Mouse (Mus musculus) heart, postnatal 10 days (tissue): ENCODE results near the gene Washc1. TPM values are rescaled to one million over a fixed set of nuclear protein-coding genes. Genes with fewer than 3 reads are reported as not detected.
A peak's percentile ranks its signal among the peaks of the same experiment; 100 is the strongest.
"Not testable (repeated sequence)": the region's sequence is repeated elsewhere in the genome, so short reads cannot be mapped to it uniquely, and the experiment has no call there.

Experiments used
- DNase-seq, 2 experiments: peaks; one replicate each; pipeline ENCODE4 v3.0.0; 2021
- intact Hi-C: fragments of 180-260 bp; cut with DNase I; formaldehyde crosslinking; loops from one replicate; pipeline ENCODE4 v1.15.1; 2025
- total RNA-seq, 2 experiments: library from RNA; stranded (reverse); gene quantifications; 2 replicates each; pipeline ENCODE4 v1.2.3; 2021

The Washc1 gene
- total RNA-seq, 2 experiments from 2014 or later: 22.6 to 25.8 TPM

GRCm38 (mm10) chr17:66108198-66108597 lies 3.1 kb upstream of the Washc1 start:
- intact Hi-C loops: loop anchor here (5.0 to 10.0 kb wide), 2 partner anchors 46 to 403 kb away; no protein-coding TSS in a partner anchor

GRCm38 (mm10) chr17:66110746-66111145 lies 599 bp upstream of the Washc1 start:
- DNase-seq: peak; percentile 64 to 66
- intact Hi-C loops: no loop called here

More at GRCm38 (mm10) chr17:66108198-66108597, 3.1 kb upstream of the Washc1 start:
- no peak for DNase-seq

DNA sequence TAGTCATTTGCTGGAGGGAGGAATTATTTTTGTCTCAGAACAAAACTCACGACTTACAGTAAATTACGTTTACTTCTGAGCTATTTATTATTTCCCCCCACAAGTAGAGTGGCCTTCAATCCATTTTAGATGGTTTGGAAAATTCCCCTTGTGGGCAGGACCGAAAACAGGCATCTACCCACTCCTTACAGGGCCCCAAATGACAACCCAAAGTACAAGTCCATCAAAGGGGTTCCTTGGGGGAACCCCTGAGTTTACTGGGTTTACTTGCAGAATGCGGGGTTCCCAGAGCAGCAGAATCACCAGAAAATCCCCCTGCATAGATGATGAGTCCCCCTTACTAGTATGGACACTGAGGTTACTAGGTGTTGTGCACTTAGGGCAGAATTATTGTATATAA lies 821 bp downstream of the Washc1 start:
- intact Hi-C loops: no loop called here
- DNase-seq: no peak

DNA sequence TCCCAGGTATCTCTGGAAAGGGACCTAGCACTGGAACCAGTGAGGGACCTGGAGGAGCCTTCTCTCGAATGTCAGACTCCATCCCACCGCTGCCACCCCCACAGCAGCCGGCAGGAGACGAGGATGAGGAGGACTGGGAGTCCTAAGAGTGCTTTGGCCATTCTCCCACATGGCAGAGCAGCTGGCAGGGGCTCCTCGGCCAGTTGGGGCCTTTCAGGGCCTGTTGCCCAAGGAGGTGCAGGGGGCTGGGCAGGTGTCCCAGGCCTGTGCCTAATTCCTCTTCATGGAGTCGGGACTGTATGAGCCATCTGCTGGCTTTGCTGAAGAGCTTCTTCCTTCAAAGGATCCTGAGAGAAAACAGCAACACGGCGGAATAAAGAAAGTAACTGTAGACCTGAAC lies 7.6 kb downstream of the Washc1 start:
- no peak for DNase-seq
- intact Hi-C loops: no loop called here

- DNase-seq: no peak
- intact Hi-C loops: no loop called here
Observed at GRCm38 (mm10) chr17:66120701-66121100, 9.4 kb downstream of the Washc1 start.

GRCm38 (mm10) chr17:66123066-66123815 lies 11.9 kb downstream of the Washc1 start, which contains the start of gene Ddx11:
TSS of gene Ddx11 (plus strand) at chr17:66123520.
- DNase-seq: peak; percentile 95 to 97
- intact Hi-C loops: no loop called here

DNA sequence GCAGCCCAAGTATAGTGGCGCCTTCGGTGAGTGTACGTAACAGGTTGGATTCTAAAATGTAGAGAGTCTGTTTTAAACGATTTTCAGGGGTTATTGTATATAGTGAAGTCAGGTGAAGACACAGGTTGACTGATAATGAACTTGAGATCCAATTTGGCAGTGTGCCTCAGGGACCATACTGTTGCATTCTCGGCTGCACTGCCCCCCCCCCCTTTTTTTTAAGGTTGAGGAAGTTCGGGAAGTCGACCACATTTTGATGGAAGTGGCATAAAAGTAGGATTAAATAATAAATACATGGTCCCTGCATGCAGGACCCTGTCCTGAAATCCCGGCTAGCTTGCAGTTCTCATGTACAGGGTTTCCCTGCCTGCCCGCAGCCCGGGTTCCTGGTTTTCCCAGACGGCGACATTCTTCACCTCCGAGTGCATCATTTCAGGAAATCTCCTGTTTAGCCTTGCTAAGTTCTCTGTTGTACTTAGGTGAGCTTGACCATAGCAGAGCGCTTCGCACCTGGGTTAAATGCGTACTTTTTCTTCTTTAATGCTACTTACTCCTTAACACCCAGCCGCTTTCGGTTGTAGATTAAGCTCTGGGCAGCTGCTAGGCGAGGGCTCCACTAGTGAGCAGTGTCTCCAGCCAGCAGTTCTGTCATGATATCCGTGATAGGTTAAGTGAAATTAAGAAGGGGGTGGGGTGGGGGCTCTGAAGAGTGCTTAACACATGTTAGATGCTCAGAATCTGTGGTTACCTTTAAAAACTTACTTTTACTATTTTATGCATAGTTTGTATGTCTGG lies 12.7 kb downstream of the Washc1 start:
- intact Hi-C loops: no loop called here
- DNase-seq: no peak

GRCm38 (mm10) chr17:66125211-66125610 lies 13.9 kb downstream of the Washc1 start:
- intact Hi-C loops: no loop called here
- DNase-seq: no peak

DNA sequence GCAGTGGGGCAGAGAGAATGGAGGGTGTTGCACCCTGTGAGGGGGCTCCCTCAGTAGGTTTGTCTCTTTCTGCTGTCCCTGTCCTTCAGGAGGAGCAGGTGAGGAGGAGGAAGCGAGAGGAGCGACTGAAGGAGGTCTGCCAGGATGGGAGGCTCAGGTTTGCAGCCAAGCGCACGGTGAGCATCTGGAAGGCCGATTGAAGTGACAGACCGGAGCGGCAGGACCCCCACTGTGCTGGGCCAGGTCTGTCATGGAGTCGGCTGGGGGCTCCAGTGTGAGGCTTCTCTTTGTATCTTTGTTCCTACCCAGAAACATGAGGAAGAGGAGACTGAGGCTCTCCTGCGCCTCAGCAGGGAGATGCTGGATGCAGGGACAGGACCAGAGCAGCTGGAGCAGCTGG lies 19.0 kb downstream of the Washc1 start:
- intact Hi-C loops: no loop called here
- no peak for DNase-seq

GRCm38 (mm10) chr17:66131212-66131611 lies 19.9 kb downstream of the Washc1 start:
- DNase-seq: no peak
- intact Hi-C loops: no loop called here

- DNase-seq: not testable (repeated sequence)
- intact Hi-C loops: loop anchor here (5.0 kb wide), 1 partner anchor 334 kb away; no protein-coding TSS in a partner anchor
Observed at GRCm38 (mm10) chr17:66152706-66153662, 41.6 kb downstream of the Washc1 start.

DNA sequence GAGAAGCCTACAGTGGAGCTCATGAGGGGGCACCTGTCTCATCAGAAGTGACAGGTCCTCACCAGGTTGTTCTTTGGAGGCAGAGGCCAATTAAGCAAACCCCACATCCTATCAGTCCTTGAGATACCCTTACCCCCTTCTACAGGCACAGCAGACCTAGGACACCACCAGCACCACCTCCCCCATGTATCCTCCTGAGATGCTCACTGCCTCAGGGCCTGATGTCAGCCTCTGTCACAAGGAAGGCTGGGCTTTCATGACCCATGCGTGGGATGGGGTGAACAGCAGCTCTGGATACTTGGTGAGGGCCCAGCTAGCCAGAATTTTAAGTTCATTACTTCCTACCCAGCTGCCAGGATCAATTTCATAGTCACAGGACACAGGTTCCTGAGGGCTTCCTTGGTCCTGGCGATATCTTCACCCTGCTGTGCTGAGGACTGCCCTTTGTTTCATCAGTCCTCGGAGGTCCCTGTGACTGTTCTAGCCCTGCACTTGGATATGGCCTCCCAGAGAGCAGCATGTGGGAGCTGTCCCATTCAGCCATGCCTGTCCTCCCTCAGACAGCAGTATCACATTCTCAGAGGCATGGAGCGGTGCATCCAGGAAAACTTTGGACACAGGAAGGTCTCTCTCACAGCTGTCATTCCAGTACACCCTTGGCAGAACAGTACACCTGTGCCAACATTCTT lies 42.5 kb downstream of the Washc1 start:
- DNase-seq: not testable (repeated sequence)
- intact Hi-C loops: loop anchor here (5.0 kb wide), 1 partner anchor 333 kb away; no protein-coding TSS in a partner anchor

DNA sequence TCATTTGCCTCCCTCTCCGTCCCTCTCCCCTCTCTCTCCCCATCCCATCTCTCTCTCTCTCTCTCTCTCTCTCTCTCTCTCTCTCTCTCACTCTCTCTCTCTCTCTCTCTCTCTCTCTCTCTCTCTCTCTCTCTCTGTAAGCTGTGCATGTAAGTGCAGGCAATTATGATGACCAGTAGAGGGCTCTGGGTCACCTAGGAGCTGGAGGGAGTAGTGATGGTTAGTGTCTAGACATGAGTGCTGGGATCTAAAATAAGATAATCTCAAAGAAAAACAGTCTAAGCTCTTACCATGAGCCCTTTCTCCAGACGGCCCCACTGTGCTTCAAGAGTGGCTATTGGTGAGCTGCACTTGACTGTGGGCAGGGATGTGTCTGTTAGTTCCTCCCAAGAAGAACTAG lies 43.5 kb downstream of the Washc1 start:
- DNase-seq: no peak
- intact Hi-C loops: loop anchor here (5.0 kb wide), 3 partner anchors 52 to 332 kb away; no protein-coding TSS in a partner anchor

DNA sequence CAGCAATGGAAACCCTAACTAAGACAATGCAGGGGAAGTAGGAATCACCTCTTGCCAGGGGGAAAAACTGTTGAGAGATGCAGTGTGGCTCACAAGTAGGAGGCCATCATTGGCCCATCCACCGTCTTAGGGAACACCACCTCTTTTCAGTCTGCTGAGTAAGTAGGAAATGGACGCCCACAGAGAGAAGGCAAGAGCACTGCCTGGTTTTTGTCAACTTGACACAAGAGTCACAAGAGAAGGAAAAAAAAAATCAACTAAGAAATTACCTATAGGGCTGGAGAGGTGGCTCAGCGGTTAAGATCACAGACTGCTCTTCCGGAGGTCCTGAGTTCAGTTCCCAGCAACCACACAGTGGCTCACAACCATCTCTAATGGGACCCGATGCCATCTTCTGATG lies 46.9 kb downstream of the Washc1 start:
- DNase-seq: no peak
- intact Hi-C loops: loop anchor here (5.0 kb wide), 2 partner anchors 49 to 64 kb away; no protein-coding TSS in a partner anchor

- not testable (repeated sequence) for DNase-seq
Observed at GRCm38 (mm10) chr17:66167141-66167540, 55.8 kb downstream of the Washc1 start.

More at GRCm38 (mm10) chr17:66167141-66167540, 55.8 kb downstream of the Washc1 start:
- intact Hi-C loops: not testable (repeated sequence)

Other genes with a start within 250 kb of the Washc1 start
- 10 to 100 TPM; 30.7 to 38.1 TPM for gene Ralbp1, start 225.7 kb upstream of the Washc1 start, total RNA-seq
- 10 to 100 TPM; 67.5 to 71.5 TPM for gene Twsg1, start 160.3 kb upstream of the Washc1 start, total RNA-seq
- 10 to 100 TPM; 16.6 to 18.6 TPM for gene Ankrd12, start 34.5 kb upstream of the Washc1 start, total RNA-seq
- gene Ndufv2, start 10.0 kb upstream of the Washc1 start, total RNA-seq: 1,000 to 10,000 TPM in 1 of 2 experiments, 100 to 1,000 TPM in 1; 990 to 1,025 TPM
- 1 to 10 TPM; 2.9 to 4.3 TPM for gene Ddx11, start 12.0 kb downstream of the Washc1 start, total RNA-seq